Mouse (Mus musculus) intestine, embryonic 16.5 days (tissue): Measurements from ENCODE around the gene Elk4. TPM values are rescaled to one million over a fixed set of nuclear protein-coding genes. Genes with fewer than 3 reads are reported as not detected.

ENCODE experiments used
- ATAC-seq: fragments of 200-750 bp; cut with Nextera tagmentation; 2 replicates; pipeline ENCODE4 v1.8.0; 2017; ENCODE audit warnings: moderate TSS enrichment, moderate library complexity
- H3K27ac ChIP-seq: fragments of 300-500 bp; sonication (generic); 2 replicates; pipeline ENCODE4 v1.5.1; 2014; ENCODE audit warnings: mild to moderate bottlenecking, low read length
- H3K27me3 ChIP-seq: fragments of 300-500 bp; sonication (generic); replicated peaks from 2 replicates; pipeline ENCODE4 v1.6.1; 2014; ENCODE audit warnings: low read length, control low read depth, mixed read lengths; ENCODE audit not compliant: control insufficient read depth, insufficient read depth
- H3K36me3 ChIP-seq: fragments of 300-500 bp; sonication (generic); 2 replicates; pipeline ENCODE4 v1.6.1; 2014; ENCODE audit warnings: low read length, control low read depth; ENCODE audit not compliant: control insufficient read depth, insufficient read depth
- H3K4me1 ChIP-seq: fragments of 300-500 bp; sonication (generic); 2 replicates; pipeline ENCODE4 v1.6.1; 2014; ENCODE audit warnings: low read length, control low read depth, mixed read lengths; ENCODE audit not compliant: control insufficient read depth, insufficient read depth
- H3K4me2 ChIP-seq: fragments of 300-500 bp; sonication (generic); 2 replicates; pipeline ENCODE4 v1.6.1; 2014; ENCODE audit warnings: low read depth, low read length, control low read depth
- H3K4me3 ChIP-seq: fragments of 300-500 bp; sonication (generic); 2 replicates; pipeline ENCODE4 v1.5.1; 2014; ENCODE audit warnings: mild to moderate bottlenecking, low read length
- H3K9ac ChIP-seq: fragments of 300-500 bp; sonication (generic); 2 replicates; pipeline ENCODE4 v1.6.1; 2014; ENCODE audit warnings: low read depth, low read length
- H3K9me3 ChIP-seq: fragments of 300-500 bp; sonication (generic); 2 replicates; pipeline ENCODE4 v1.6.1; 2016; ENCODE audit warnings: low read length, control low read depth; ENCODE audit not compliant: control insufficient read depth
- WGBS: fragments of 180-500 bp; shearing (Covaris S2); extraction: QIAGEN DNeasy Blood & Tissue Kit; methylation state at CpG from one replicate; pipeline ENCODE4 v1.1.7; 2014; 5-methylcytosine and 5-hydroxymethylcytosine counted together
- polyA plus RNA-seq: library from polyadenylated mRNA; unstranded; fragments of >200 nt; fragmentation: Nextera tagmentation; extraction: Ambion mirVana; gene quantifications from 2 replicates; pipeline ENCODE4 v1.2.1, GENCODE M21; 2015

The Elk4 gene
- polyA plus RNA-seq: 13.2 and 14.3 TPM in 2 replicates

GRCm38 (mm10) chr1:132007282-132007815 is at the start of gene Elk4:
Elk4 (plus strand) TSS chr1:132007607.
- Histone ChIP-seq H3K27me3 (no peaks in the 10 kb centered on the region), H3K9ac (peak within 1 kb of the TSS; percentile 92), H3K4me1 (peaks cover 11% of the 10 kb centered on the region), H3K9me3 (no peaks in the 10 kb centered on the region), H3K4me3 (peak within 1 kb of the TSS; percentile 81), H3K36me3 (no peaks in the 10 kb centered on the region), H3K27ac (peak within 1 kb of the TSS; percentile 99), H3K4me2 (peak within 1 kb of the TSS; percentile 83)
- ATAC-seq: peak; percentile 87
- WGBS: 0% methylated on average over 52 of the region's 61 CpGs

DNA sequence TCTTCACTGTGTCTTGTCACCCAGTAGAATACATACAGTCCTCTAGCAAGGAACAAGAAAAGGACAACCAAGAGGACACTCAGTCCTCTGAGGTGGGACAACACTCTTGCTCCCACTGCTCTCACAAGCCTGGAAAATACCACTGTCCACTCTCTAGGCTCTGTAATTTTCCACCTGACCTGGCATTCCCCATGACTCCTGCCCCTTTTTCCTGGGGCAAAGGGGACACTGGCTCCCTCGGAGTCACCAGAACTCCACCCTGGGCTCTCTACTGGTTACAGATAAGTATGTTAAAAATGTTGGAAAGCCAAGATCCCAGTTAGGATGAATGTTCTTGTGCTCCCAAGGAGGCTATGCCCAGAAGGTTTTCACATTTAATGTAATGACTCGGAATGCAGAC is 46.4 kb upstream of the Elk4 start:
- H3K27me3 ChIP-seq: peaks cover 19% of the 10 kb centered on the region; the same call in 1 of the 2 replicates
- H3K9ac ChIP-seq: no peak overlapping the region
- peaks cover 4% of the 10 kb centered on the region for H3K4me1 ChIP-seq
- H3K9me3 ChIP-seq: no peaks in the 10 kb centered on the region
- 61% methylated on average over 2 of the region's 2 CpGs for WGBS
- no peak overlapping the region for H3K4me2 ChIP-seq
- no peaks in the 10 kb centered on the region for H3K36me3 ChIP-seq
- H3K4me3 ChIP-seq: no peak overlapping the region
- no peak for ATAC-seq
- no peak overlapping the region for H3K27ac ChIP-seq

DNA sequence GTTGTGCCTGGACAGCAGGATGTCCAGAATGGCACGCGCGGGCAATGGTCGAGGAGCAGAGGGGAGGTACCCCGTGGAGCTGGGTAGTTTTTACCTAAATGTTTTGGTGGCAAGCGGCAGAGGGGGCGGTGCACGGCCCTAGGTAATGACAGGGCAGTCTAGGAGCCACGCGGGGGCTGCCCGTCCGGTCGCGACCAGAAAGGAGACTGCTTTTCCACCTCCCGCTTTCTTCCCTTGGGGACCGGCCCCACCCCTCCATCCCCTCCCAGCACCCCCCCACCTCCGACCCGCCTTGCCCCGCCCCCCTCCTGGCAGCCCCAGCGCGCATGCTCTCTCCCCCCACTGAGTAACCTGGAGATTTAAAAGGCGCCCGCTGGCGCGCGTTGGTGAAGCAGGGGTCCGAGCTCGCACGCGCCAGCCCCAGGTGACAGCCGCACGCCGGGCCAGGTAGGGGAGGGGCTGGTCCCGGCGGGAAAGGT is 44.8 kb upstream of the Elk4 start, which contains the start of gene Slc45a3:
Gene Slc45a3, plus strand, starts transcription at position 362 of the 479 bp plus-strand sequence.
- Histone ChIP-seq H3K36me3 (no peaks in the 10 kb centered on the region), H3K27me3 (peaks cover 21% of the 10 kb centered on the region; the same call in 1 of the 2 replicates), H3K9ac (peak within 1 kb of the TSS; percentile 67), H3K4me3 (peak within 1 kb of the TSS; percentile 72), H3K4me2 (peak within 1 kb of the TSS; percentile 99), H3K9me3 (no peaks in the 10 kb centered on the region), H3K27ac (no peak within 1 kb of the TSS), H3K4me1 (peaks cover 4% of the 10 kb centered on the region)
- WGBS: under 1% methylated on average over 33 of the region's 35 CpGs
- peak; percentile 69 for ATAC-seq

DNA sequence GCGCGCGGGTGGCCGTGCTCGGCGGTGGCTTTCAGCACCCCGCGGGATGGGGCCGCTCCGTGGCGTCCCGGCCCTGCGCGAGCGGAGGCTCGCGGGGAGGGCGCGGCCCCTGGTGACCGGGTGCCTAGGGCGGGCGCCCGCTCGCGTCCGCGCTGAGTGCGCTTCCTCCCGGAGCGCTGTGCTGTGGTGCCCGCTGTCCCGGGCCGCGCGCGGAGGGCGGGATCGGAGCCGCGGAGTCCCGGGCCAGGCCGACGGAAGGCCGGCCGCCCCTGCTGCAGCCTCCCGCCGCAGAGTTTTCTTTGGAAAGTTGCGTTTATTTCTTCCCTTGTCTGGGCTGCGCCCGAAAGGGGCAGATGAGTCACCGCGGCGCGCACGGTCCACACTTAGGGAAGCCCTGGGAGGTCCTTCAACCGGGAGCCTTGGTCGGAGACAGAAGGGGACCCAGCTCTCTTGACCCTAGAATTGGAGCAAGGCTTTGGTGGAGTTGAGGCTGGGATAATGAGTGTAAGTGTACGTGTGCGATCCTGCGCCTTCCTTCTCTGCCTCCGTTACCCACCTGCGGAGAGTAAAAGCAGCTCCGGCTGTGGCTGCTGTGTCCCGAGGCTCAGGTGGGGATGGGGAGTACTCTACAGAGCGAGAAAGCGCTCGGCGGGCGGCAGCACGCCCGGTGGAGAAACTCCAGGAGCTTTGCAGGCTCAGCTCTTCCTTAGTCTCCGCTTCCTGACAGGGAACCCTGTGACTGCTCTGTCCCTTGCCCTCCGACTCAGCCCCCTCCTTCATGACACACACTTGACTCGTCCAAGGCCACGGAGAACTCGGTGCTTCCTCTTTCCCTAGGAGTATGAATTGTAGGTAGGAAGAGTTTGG is 44.1 kb upstream of the Elk4 start:
- under 1% methylated on average over 75 of the region's 76 CpGs for WGBS
- H3K4me3 ChIP-seq: peak overlapping the region; percentile 72
- peaks cover 21% of the 10 kb centered on the region; the same call in 1 of the 2 replicates for H3K27me3 ChIP-seq
- peak; percentile 80 for ATAC-seq
- no peak overlapping the region for H3K27ac ChIP-seq
- peak overlapping the region; percentile 99 for H3K4me2 ChIP-seq
- H3K36me3 ChIP-seq: no peaks in the 10 kb centered on the region
- H3K9ac ChIP-seq: peak overlapping the region; percentile 67
- H3K9me3 ChIP-seq: no peaks in the 10 kb centered on the region
- H3K4me1 ChIP-seq: peaks cover 4% of the 10 kb centered on the region

DNA sequence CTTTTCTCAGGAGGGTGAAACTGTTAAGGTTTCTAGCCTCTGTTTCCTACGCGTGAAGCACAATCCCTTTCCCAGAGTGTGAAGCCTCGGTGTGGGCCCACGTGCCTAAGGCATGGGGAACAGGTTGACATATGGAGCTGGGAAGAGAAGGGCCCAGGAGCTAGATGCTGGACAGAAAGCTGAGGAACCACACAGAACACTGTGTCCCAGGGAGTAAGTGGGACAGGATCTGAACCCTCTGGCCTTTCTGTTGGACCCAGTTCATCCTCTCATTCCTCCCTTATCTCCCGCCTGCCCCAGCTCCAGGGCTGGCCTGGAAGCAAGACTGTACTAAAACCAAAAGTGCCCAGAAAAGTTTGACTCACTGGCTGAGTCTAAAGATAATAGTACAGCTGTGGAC is 43.3 kb upstream of the Elk4 start:
- Histone ChIP-seq H3K27ac (no peak overlapping the region), H3K9me3 (no peaks in the 10 kb centered on the region), H3K4me3 (no peak overlapping the region), H3K4me2 (no peak overlapping the region), H3K27me3 (peaks cover 21% of the 10 kb centered on the region; the same call in 1 of the 2 replicates), H3K4me1 (peaks cover 4% of the 10 kb centered on the region), H3K9ac (no peak overlapping the region), H3K36me3 (no peaks in the 10 kb centered on the region)
- 56% methylated on average over 5 of the region's 5 CpGs for WGBS
- ATAC-seq: no peak

DNA sequence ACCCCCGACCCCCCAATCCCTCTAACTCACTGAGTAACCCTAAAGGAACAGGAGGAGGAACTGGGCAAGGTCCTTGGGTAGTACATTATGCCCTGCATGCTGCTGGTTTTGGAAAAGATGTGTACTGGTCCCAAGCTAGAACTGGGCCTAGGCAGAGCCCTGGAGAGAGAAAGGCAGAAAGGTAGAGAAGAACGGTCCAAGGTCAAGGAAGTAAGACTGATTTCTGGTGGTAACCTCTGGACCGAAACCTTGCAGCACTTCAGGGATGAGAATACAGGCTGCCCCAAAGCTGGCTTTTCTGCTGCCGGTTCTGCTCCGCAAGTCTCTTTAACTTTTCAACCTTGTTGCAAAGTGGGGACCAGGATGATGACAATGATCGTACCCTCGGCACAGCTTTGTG is 42.8 kb upstream of the Elk4 start:
- Histone ChIP-seq H3K9ac (no peak overlapping the region), H3K36me3 (no peaks in the 10 kb centered on the region), H3K27ac (no peak overlapping the region), H3K4me2 (no peak overlapping the region), H3K9me3 (no peaks in the 10 kb centered on the region), H3K4me3 (no peak overlapping the region), H3K27me3 (peaks cover 20% of the 10 kb centered on the region; the same call in 1 of the 2 replicates), H3K4me1 (peaks cover 4% of the 10 kb centered on the region)
- no peak for ATAC-seq
- WGBS: 86% methylated on average over 7 of the region's 7 CpGs

GRCm38 (mm10) chr1:131965818-131966217 is 41.6 kb upstream of the Elk4 start:
- WGBS: 49% methylated on average over 5 of the region's 5 CpGs
- no peak overlapping the region for H3K27ac ChIP-seq
- no peaks in the 10 kb centered on the region for H3K9me3 ChIP-seq
- H3K4me1 ChIP-seq: peaks cover 9% of the 10 kb centered on the region
- H3K36me3 ChIP-seq: no peaks in the 10 kb centered on the region
- H3K4me3 ChIP-seq: no peak overlapping the region
- H3K4me2 ChIP-seq: no peak overlapping the region
- ATAC-seq: no peak
- no peak overlapping the region for H3K9ac ChIP-seq
- H3K27me3 ChIP-seq: peaks cover 15% of the 10 kb centered on the region; the same call in 1 of the 2 replicates

DNA sequence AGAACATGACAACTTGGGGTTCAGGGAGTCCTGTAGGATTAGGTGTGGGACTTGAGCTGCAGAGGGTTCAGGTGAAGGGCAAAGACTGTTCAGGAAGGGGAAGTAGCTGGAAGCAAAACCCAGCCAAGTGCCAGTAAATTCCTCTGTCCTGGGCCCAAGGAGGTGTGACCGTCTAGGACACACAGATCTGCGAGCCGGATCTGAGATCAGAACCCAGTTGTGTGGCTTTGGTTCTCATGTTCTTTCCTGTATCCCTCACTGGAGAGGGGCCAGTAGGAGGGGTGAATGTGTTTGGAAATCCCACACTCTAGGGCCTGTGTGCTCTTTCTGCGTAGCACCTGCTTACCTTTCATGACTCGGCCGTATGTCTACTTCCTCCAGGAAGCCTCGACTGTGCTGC is 40.1 kb upstream of the Elk4 start:
- no peak overlapping the region for H3K4me2 ChIP-seq
- H3K9ac ChIP-seq: no peak overlapping the region
- H3K4me3 ChIP-seq: no peak overlapping the region
- peaks cover 13% of the 10 kb centered on the region; the same call in 1 of the 2 replicates for H3K27me3 ChIP-seq
- H3K4me1 ChIP-seq: peaks cover 21% of the 10 kb centered on the region
- WGBS: 73% methylated on average over 7 of the region's 7 CpGs
- no peak overlapping the region for H3K27ac ChIP-seq
- H3K36me3 ChIP-seq: no peaks in the 10 kb centered on the region
- no peak for ATAC-seq
- H3K9me3 ChIP-seq: no peaks in the 10 kb centered on the region

DNA sequence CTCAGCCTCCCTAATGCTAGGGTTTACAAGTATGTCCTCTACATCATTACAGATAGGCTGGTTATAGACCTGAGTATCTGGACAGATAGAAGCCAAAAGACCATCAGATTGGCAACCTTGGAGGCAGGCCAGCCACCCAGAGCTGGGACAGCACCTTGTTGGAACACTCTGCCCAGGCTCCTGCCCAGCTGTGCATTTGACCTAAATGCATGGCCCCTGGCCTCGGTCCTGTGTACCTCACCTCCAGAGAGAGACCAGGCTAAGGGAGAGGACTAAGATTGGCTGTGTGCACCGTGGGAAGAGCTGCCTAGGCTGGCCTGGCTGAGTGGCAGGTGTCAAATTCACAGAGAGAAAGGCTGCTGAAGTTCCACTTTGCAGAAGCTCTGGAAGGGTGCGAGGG is 38.9 kb upstream of the Elk4 start:
- no peak for ATAC-seq
- Histone ChIP-seq H3K4me3 (no peak overlapping the region), H3K9ac (no peak overlapping the region), H3K27ac (no peak overlapping the region), H3K9me3 (no peaks in the 10 kb centered on the region), H3K36me3 (no peaks in the 10 kb centered on the region), H3K27me3 (peaks cover 6% of the 10 kb centered on the region; the same call in 1 of the 2 replicates), H3K4me1 (peaks cover 25% of the 10 kb centered on the region), H3K4me2 (no peak overlapping the region)
- 51% methylated on average over 3 of the region's 3 CpGs for WGBS
